Mouse (Mus musculus) kidney, adult 9 months (tissue): ENCODE measurements around the gene Trp53bp2.

ENCODE experiments used
- DNase-seq: peaks from one replicate; pipeline ENCODE4 v3.0.0; 2022

Trp53bp2 gene

GRCm38 (mm10) chr1:182465309-182465708 lies 56.3 kb downstream of the Trp53bp2 start:
- peak; percentile 70 for DNase-seq

GRCm38 (mm10) chr1:182465978-182466377 lies 57.0 kb downstream of the Trp53bp2 start:
- no peak for DNase-seq

GRCm38 (mm10) chr1:182475005-182475796 lies 66.2 kb downstream of the Trp53bp2 start:
- DNase-seq = no peak

GRCm38 (mm10) chr1:182478935-182479334 lies 70.0 kb downstream of the Trp53bp2 start:
- DNase-seq = peak; percentile 93

- no peak for DNase-seq
Measured at GRCm38 (mm10) chr1:182481138-182481537, 72.2 kb downstream of the Trp53bp2 start.

- peak; percentile 73 for DNase-seq
Measured at GRCm38 (mm10) chr1:182481646-182482295, 72.8 kb downstream of the Trp53bp2 start.

GRCm38 (mm10) chr1:182482991-182483909 lies 74.3 kb downstream of the Trp53bp2 start:
- DNase-seq = no peak

- DNase-seq = peak; percentile 73
Measured at GRCm38 (mm10) chr1:182483910-182484274, 74.9 kb downstream of the Trp53bp2 start.

GRCm38 (mm10) chr1:182488503-182488902 lies 79.5 kb downstream of the Trp53bp2 start:
- DNase-seq = peak; percentile 64

- DNase-seq = peak; percentile 97
Measured at GRCm38 (mm10) chr1:182489803-182490452, 81.0 kb downstream of the Trp53bp2 start.

GRCm38 (mm10) chr1:182490568-182490967 lies 81.6 kb downstream of the Trp53bp2 start:
- no peak for DNase-seq

GRCm38 (mm10) chr1:182491839-182492238 lies 82.9 kb downstream of the Trp53bp2 start:
- no peak for DNase-seq

GRCm38 (mm10) chr1:182494285-182495145 lies 85.5 kb downstream of the Trp53bp2 start:
- peak; percentile 63 for DNase-seq

- peak; percentile 84 for DNase-seq
Measured at GRCm38 (mm10) chr1:182496685-182497084, 87.7 kb downstream of the Trp53bp2 start.

GRCm38 (mm10) chr1:182497736-182498135 lies 88.8 kb downstream of the Trp53bp2 start:
- DNase-seq = peak; percentile 59

GRCm38 (mm10) chr1:182499443-182500089 lies 90.6 kb downstream of the Trp53bp2 start:
- no peak for DNase-seq

GRCm38 (mm10) chr1:182500224-182500623 lies 91.3 kb downstream of the Trp53bp2 start:
- no peak for DNase-seq

- no peak for DNase-seq
Measured at GRCm38 (mm10) chr1:182500843-182501242, 91.9 kb downstream of the Trp53bp2 start.

- no peak for DNase-seq
Measured at GRCm38 (mm10) chr1:182501815-182502405, 92.9 kb downstream of the Trp53bp2 start.

GRCm38 (mm10) chr1:182502491-182503050 lies 93.6 kb downstream of the Trp53bp2 start:
- no peak for DNase-seq
